Mouse (Mus musculus): ENCODE data around the gene Rbbp4.

DNA sequence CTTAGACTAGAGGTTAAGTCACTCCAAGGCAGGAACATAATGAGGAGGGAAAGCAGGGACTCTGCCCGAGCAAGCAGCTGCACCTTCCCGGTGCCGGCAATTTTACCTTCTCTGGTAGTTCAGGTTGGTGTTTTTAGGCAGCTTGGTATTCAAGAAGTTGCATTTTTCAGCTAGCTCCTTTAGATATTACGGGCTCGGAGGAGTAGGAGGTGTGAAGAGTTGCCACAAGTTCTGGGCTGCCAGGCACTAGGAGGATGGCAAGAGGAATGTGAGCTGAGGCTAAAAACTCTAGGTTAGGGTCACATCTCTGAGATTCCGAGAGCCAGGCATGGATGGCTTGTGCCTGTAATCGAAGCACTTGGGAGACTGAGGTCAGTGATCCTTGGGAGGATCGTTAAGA lies 45.5 kb downstream of the Rbbp4 start:
- TF ChIP-seq USF2 (conservative IDR thresholded peaks at IDR 0.05; ENCODE audit: low read depth, low read length) (no peak), MAZ (IDR thresholded peaks at IDR 0.05; ENCODE audit: low read depth, low read length) (no peak), ZC3H11A (IDR thresholded peaks at IDR 0.05; ENCODE audit: low read depth, low read length) (no peak), POLR2A (IDR thresholded peaks at IDR 0.05; ENCODE audit: low read depth, low read length) (no peak), CTCF (conservative IDR thresholded peaks at IDR 0.05 in 1 of 2, IDR thresholded peaks at IDR 0.05 in 1 of 2; ENCODE audit: low read depth in 2 of 2, low read length in 2 of 2) (no peak), IRF4 (IDR thresholded peaks at IDR 0.05; ENCODE audit: low read depth, low read length) (no peak), TCF12 (IDR thresholded peaks at IDR 0.05; ENCODE audit: low read depth, low read length) (no peak), MAFK (IDR thresholded peaks at IDR 0.05; ENCODE audit: insufficient replicate concordance, low read length) (no peak), CHD2 (IDR thresholded peaks at IDR 0.05; ENCODE audit: low read length) (no peak), NRF1 (IDR thresholded peaks at IDR 0.05; ENCODE audit: low read depth, low read length) (no peak), POLR2AphosphoS2 (IDR thresholded peaks at IDR 0.05; ENCODE audit: low read depth, low read length) (no peak), RCOR1 (conservative IDR thresholded peaks at IDR 0.05; ENCODE audit: low read depth, low read length) (no peak), ZNF384 (IDR thresholded peaks at IDR 0.05; ENCODE audit: low read depth, low read length) (no peak)

Data from CH12.LX (cell line).